Mouse (Mus musculus) layer of hippocampus, adult 9-10 months (tissue): ENCODE measurements around the gene Gm14444.
"Not testable (repeated sequence)": the region's sequence is repeated elsewhere in the genome, so short reads cannot be mapped to it uniquely, and the experiment has no call there.

Experiments
- DNase-seq: peaks from one replicate; pipeline ENCODE4 v3.0.0; 2022; ENCODE audit warnings: low spot score

The Gm14444 gene

GRCm38 (mm10) chr2:175010022-175010421 lies at the start of gene Gm14444:
Gm14444 (plus strand) TSS chr2:175010241.
- DNase-seq = not testable (repeated sequence)

- not testable (repeated sequence) for DNase-seq
Observed at GRCm38 (mm10) chr2:174965466-174965865, 44.6 kb upstream of the Gm14444 start.

DNA sequence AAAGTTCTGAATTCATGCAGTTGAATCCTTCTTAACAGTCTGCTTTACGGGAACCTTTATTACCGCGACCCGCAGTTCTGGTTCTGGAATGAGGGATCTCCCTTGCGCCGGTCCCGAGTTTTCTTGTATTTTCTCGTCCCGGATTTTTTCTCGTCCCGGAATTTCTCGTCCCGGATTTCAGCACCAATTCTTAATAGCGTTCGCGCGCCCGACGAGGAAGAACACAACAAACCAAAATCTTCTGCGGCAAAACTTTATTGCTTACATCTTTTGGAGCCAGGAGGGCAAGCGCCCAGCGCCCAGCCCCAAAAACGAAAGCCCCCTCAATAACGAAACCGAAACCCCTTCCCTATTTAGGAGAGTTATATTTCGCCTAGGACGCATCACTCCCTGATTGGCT lies 34.2 kb downstream of the Gm14444 start:
- not testable (repeated sequence) for DNase-seq

- DNase-seq = not testable (repeated sequence)
Observed at GRCm38 (mm10) chr2:175067681-175068261, 57.7 kb downstream of the Gm14444 start, which contains the start of gene Gm14393. Gm14393 (minus strand) TSS chr2:175067781.
